Mouse (Mus musculus) lung, postnatal 0 days (tissue): ENCODE measurements around the gene Tagap1. TPM values are rescaled to one million over a fixed set of nuclear protein-coding genes. Genes with fewer than 3 reads are reported as not detected.
"Not testable (repeated sequence)": the region's sequence is repeated elsewhere in the genome, so short reads cannot be mapped to it uniquely, and the experiment has no call there.

Experiments used
- ATAC-seq: fragments of 200-750 bp; cut with Nextera tagmentation; 2 replicates; pipeline ENCODE4 v1.8.0; 2017; ENCODE audit warnings: moderate library complexity
- DNase-seq: peaks from one replicate; pipeline ENCODE4 v3.0.0-alpha.2; 2016; ENCODE audit warnings: low spot score
- H3K27ac ChIP-seq: fragments of 300-500 bp; sonication (generic); 2 replicates; pipeline ENCODE4 v1.5.1; 2014; ENCODE audit warnings: antibody characterized with exemption, mild to moderate bottlenecking, low read length, mixed read lengths
- H3K27me3 ChIP-seq: fragments of 300-500 bp; sonication (generic); replicated peaks from 2 replicates; pipeline ENCODE4 v1.6.1; 2014; ENCODE audit warnings: low read length, mixed read lengths; ENCODE audit not compliant: insufficient read depth
- H3K36me3 ChIP-seq: fragments of 300-500 bp; sonication (generic); 2 replicates; pipeline ENCODE4 v1.6.1; 2014; ENCODE audit warnings: low read length, mixed read lengths; ENCODE audit not compliant: insufficient read depth
- H3K4me1 ChIP-seq: fragments of 300-500 bp; sonication (generic); 2 replicates; pipeline ENCODE4 v1.6.1; 2014; ENCODE audit warnings: antibody characterized with exemption, low read depth, low read length, mixed read lengths; ENCODE audit not compliant: insufficient read depth
- H3K4me2 ChIP-seq: fragments of 300-500 bp; sonication (generic); replicated peaks from 2 replicates; pipeline ENCODE4 v1.6.1; 2014; ENCODE audit warnings: low read depth, mild to moderate bottlenecking, low read length, moderate library complexity, mixed read lengths
- H3K4me3 ChIP-seq: fragments of 300-500 bp; sonication (generic); 2 replicates; pipeline ENCODE4 v1.5.1; 2014; ENCODE audit warnings: low read depth, low read length
- H3K9ac ChIP-seq: fragments of 300-500 bp; sonication (generic); replicated peaks from 2 replicates; pipeline ENCODE4 v1.6.1; 2014; ENCODE audit warnings: low read depth, mild to moderate bottlenecking
- H3K9me3 ChIP-seq: fragments of 300-500 bp; sonication (generic); 2 replicates; pipeline ENCODE4 v1.6.1; 2016; ENCODE audit warnings: low read length, mixed read lengths
- WGBS: fragments of 180-500 bp; shearing (Covaris S2); extraction: QIAGEN DNeasy Blood & Tissue Kit; methylation state at CpG from one replicate; pipeline ENCODE4 v1.1.7; 2014; 5-methylcytosine and 5-hydroxymethylcytosine counted together
- polyA plus RNA-seq: library from polyadenylated mRNA; unstranded; fragments of >200 nt; fragmentation: Nextera tagmentation; extraction: Ambion mirVana; gene quantifications from 2 replicates; pipeline ENCODE4 v1.2.1, GENCODE M21; 2015

Tagap1 gene
- polyA plus RNA-seq, result 22.1 and 24.1 TPM in 2 replicates

DNA sequence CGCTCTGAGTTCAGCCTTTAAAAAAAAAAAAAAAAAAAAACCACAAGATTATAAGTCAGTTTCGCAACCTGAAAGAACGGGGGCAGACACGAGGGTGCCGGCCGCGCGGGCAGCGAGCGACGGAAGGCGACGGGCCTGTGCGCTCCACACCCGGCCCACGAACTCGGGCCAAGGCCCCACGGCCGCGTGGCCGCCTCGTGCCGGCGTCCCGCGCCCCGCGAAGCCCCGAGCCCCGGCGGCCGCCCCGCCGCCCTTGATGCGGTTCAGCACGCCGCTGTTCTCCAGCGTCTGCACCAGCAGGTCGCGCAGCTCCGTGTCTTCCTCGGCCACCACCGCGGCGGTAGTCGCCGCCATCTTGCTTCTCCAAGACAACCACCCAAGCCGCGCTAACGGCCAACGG is at the start of gene Tagap1:
TSS of gene Tagap1 (minus strand) at position 381 of the 400 bp plus-strand sequence.
- not testable (repeated sequence) for H3K9me3 ChIP-seq, H3K27me3 ChIP-seq, H3K9ac ChIP-seq, H3K4me1 ChIP-seq, H3K27ac ChIP-seq, H3K36me3 ChIP-seq
- DNase-seq (peak; percentile 4), ATAC-seq (peak; percentile 21)
- Histone ChIP-seq H3K4me3 (peak within 1 kb of the TSS; percentile 43), H3K4me2 (peak within 1 kb of the TSS; percentile 42)
- under 1% methylated on average over 37 of the region's 51 CpGs for WGBS

DNA sequence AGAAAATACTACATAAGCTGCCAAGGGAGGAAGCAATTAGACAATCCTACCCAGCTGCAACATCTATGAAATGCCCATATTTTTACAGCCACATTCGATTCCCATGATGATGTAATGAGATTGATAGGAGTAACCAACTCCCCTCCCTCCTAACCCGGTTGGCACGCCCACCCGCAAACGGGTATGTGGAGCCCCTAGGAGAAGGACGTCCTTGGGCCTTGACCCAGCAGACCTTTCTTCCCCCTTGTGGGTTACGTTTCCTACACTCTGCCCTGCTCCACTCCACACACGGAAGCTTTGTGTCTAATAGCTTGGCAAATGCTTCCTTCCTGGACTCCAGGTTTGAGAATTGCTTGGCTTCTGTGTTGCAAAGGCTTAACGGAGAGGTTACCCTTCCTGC is 48.9 kb upstream of the Tagap1 start:
- H3K27ac ChIP-seq, H3K36me3 ChIP-seq, H3K9ac ChIP-seq, H3K27me3 ChIP-seq, ATAC-seq, H3K4me3 ChIP-seq, H3K9me3 ChIP-seq, H3K4me2 ChIP-seq, H3K4me1 ChIP-seq: not testable (repeated sequence)
- 45% methylated on average over 4 of the region's 9 CpGs for WGBS
- peak; percentile 3 for DNase-seq

- not testable (repeated sequence) for DNase-seq, H3K27ac ChIP-seq
- no CpG with 5 or more reads among the region's 7 CpGs for WGBS
These were observed 48.5 kb upstream of the Tagap1 start for GRCm38 (mm10) chr17:7009440-7009839.

DNA sequence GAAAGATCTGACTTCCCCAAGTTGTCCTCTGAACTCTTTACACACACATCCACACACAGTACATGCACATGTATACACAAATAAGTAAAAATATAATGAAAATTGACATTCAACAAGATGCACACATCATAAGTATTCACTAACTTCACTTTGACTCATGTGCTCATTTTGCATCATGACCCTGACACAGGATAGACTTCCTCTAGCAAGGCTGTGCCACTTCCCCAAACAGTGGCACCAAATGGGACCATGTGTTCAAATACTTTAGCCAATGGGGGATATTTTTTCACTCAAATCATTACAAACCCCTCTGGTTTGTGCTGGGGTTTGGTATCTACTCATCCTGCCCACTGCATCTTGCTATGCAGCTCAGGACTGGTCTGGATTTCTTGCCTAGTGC is 47.9 kb upstream of the Tagap1 start:
- not testable (repeated sequence) for H3K9me3 ChIP-seq, ATAC-seq, H3K4me2 ChIP-seq, H3K9ac ChIP-seq, DNase-seq, H3K27me3 ChIP-seq, H3K4me3 ChIP-seq, H3K36me3 ChIP-seq, H3K4me1 ChIP-seq, H3K27ac ChIP-seq

More at GRCm38 (mm10) chr17:7009440-7009839, 48.5 kb upstream of the Tagap1 start:
- ATAC-seq, H3K9me3 ChIP-seq, H3K9ac ChIP-seq, H3K27me3 ChIP-seq, H3K36me3 ChIP-seq, H3K4me2 ChIP-seq, H3K4me3 ChIP-seq, H3K4me1 ChIP-seq: not testable (repeated sequence)

DNA sequence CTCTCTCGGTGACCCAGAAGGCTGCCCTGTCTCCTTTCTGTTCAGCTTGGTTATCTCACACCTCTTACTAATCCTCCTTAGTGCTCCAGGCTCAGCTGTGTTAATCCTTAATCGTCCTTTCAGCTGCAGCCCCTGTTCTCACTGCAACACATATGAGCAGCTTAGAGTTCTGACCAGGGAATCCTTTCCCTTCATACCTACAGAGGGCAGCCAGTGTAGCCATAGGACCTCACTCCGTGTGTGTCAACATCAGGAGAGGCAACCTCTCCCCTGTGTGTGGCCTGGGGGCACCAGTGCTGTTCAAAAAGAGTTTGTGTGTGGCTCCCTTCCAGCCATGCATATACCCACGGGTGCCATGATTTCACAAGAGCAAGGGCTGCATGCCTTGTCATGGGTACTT is 44.7 kb upstream of the Tagap1 start:
- H3K9me3 ChIP-seq, DNase-seq, H3K9ac ChIP-seq, H3K27me3 ChIP-seq, H3K27ac ChIP-seq, ATAC-seq, H3K4me1 ChIP-seq, H3K36me3 ChIP-seq, H3K4me2 ChIP-seq, H3K4me3 ChIP-seq: not testable (repeated sequence)
- 44% methylated on average over 3 of the region's 4 CpGs for WGBS

DNA sequence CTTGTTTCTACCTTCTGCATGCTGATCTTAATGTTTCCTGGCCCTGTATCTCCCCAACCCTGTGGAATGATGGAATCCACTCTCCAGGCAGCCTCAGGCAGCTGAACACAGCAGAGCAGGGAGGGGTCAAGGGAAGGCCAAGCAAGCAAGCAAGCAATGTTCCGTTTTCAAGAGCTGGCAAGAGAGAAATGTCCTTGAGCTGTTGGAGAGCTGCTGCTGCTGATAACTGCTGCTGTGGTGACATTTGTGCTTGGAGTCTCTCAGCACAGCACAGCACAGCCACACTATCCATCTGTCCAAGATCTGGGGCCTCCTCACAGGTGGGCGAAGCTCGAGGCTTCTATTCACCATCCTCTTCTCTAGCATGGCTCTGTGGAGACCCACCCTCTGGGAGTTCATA is 42.4 kb upstream of the Tagap1 start:
- H3K4me2 ChIP-seq, H3K27ac ChIP-seq, H3K36me3 ChIP-seq, H3K4me1 ChIP-seq, H3K27me3 ChIP-seq, H3K9ac ChIP-seq, H3K4me3 ChIP-seq, H3K9me3 ChIP-seq, DNase-seq: not testable (repeated sequence)
- peak; percentile 92 for ATAC-seq
- WGBS, result no CpG with 5 or more reads among the region's 3 CpGs

- not testable (repeated sequence) for H3K4me2 ChIP-seq, H3K27ac ChIP-seq, H3K4me3 ChIP-seq, H3K36me3 ChIP-seq, H3K27me3 ChIP-seq, DNase-seq, H3K4me1 ChIP-seq, H3K9me3 ChIP-seq, H3K9ac ChIP-seq
- WGBS, result 67% methylated on average over 7 of the region's 12 CpGs
- ATAC-seq, result 0 out of 2 replicates have a peak, but pooled peaks have one; percentile 41
These were observed 41.0 kb upstream of the Tagap1 start for GRCm38 (mm10) chr17:7001790-7002585.

GRCm38 (mm10) chr17:6997778-6998490 is 37.0 kb upstream of the Tagap1 start:
- DNase-seq, H3K4me3 ChIP-seq, H3K36me3 ChIP-seq, H3K9me3 ChIP-seq, H3K4me2 ChIP-seq, H3K9ac ChIP-seq, H3K4me1 ChIP-seq, H3K27ac ChIP-seq, H3K27me3 ChIP-seq: not testable (repeated sequence)
- WGBS, result no CpG with 5 or more reads among the region's 7 CpGs
- ATAC-seq, result peak; percentile 44; the same call in 1 of the 2 replicates

DNA sequence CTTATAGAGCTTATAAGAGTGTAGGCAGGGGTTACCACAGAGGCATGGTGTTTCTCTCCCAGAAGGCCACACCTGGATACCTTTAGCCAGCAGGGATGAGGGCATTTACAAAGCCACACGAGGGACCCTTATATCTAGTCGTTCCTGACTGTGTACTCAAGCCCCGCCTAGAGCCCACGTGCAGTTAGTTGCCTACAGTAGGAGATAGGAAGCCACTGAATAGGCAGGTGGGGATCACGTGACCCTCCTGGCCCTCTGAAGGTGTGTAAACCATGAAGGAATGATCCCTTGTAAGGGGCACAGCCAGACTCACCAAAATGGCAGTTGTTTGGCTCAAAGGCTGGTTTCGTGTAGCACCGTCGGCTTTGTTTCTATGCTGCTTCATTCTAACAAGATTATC is 35.9 kb upstream of the Tagap1 start:
- not testable (repeated sequence) for H3K36me3 ChIP-seq, ATAC-seq, H3K4me2 ChIP-seq, H3K27me3 ChIP-seq, H3K27ac ChIP-seq, H3K4me3 ChIP-seq, H3K9ac ChIP-seq, H3K9me3 ChIP-seq, DNase-seq, H3K4me1 ChIP-seq
- WGBS, result 73% methylated on average over 8 of the region's 8 CpGs
